Mouse (Mus musculus) layer of hippocampus, adult 9-11 months (tissue): ENCODE results near the gene Hoxc4.

Experiments
- DNase-seq: peaks from one replicate; pipeline ENCODE4 v3.0.0; 2022

The Hoxc4 gene

DNA sequence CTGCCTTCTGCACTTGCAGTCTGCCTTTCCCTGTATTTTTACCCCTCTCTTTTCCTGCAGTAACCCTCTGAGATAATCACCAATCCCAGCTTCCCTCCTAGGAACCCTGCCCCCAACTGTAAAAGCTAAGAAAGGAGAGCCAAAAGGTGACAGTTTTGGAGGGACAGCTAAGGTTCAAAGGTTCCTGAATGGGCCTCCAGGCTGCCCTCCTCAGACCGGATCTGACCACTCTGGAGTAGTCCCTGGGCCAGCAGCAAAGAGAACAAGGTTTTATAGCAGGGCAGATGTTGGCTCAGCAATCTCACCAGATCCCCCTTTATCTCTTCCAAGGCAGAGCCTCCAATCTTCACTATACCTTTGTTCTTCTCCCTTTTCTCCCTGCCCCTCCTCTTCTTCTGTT, 23.5 kb downstream of the Hoxc4 start:
- DNase-seq = no peak

GRCm38 (mm10) chr15:103051670-103052069, 32.9 kb downstream of the Hoxc4 start:
- DNase-seq = no peak

- no peak for DNase-seq
Measured at GRCm38 (mm10) chr15:103053210-103053609, 34.5 kb downstream of the Hoxc4 start.

- no peak for DNase-seq
Measured at GRCm38 (mm10) chr15:103056396-103056795, 37.7 kb downstream of the Hoxc4 start.

GRCm38 (mm10) chr15:103058715-103059114, 40.0 kb downstream of the Hoxc4 start:
- no peak for DNase-seq

GRCm38 (mm10) chr15:103059393-103059992, 40.8 kb downstream of the Hoxc4 start:
- DNase-seq = no peak

DNA sequence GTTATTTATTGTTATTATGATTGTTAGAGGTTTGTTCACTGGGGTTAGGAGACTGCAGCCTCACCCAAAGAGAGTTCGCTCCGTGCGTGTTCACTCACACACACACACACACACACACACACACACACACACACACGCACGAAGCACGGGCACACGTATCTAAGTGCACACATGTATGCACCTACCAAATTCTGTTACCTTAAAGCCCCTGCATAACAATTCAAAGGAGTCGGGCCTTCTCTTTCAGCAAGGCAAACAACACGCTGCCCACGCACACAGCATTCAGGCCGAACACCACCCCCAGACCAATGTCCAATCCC, 41.2 kb downstream of the Hoxc4 start:
- no peak for DNase-seq

GRCm38 (mm10) chr15:103060341-103061130, 41.8 kb downstream of the Hoxc4 start:
- DNase-seq = no peak

DNA sequence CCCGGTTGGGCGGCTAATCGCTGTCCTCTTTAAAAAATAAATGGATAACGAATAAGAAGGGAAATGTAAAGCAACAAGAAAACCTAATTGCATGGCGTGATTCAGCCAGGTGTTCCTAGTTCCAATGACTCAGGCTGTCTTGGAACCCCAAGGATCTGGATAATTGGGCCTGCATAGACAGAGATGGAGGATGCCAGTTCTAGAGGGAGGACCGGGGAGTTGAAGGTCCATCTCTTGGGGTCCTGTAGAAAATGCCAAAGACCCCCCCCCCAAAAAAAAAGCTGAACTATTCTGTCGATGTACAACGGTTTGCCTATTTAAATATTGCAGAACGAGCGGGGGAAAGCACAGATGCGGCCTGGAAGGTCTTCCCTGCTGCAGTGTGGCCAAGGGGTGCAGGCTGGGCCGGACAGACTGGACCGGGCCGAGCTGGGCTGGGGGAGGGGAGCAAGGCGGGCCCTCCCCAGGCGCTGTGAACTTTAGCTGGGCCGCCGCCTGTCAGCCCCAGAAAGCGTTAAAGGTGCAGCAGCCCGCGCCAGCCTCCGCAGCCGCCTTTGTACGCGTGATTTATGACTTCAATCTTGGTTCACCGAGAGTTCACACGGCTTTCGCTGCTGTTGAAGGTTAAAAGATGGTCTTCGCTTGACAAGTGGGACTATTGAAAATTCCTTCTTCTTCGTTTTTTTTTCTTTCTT, 42.5 kb downstream of the Hoxc4 start:
- DNase-seq = no peak

GRCm38 (mm10) chr15:103061988-103062387, 43.3 kb downstream of the Hoxc4 start:
- DNase-seq = no peak

DNA sequence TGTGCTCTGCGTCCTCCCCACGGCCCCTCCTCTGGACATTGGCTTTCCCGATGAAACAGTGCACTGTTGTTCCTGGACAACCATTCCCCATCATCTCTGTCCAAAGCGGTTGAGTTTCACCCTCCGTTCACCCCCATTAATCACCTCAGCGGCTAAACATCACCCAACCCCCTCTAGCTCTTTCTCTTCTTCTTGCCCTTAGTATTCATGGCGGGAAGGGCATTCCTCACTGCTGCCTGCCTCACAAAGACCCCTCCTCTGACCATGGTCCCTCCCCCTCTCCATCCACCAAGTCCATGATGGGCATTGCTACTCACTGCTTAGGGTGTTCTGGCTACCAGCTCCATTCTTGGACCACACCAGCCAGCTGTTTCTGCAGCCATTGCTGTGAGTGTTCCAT, 46.9 kb downstream of the Hoxc4 start:
- DNase-seq = no peak

DNA sequence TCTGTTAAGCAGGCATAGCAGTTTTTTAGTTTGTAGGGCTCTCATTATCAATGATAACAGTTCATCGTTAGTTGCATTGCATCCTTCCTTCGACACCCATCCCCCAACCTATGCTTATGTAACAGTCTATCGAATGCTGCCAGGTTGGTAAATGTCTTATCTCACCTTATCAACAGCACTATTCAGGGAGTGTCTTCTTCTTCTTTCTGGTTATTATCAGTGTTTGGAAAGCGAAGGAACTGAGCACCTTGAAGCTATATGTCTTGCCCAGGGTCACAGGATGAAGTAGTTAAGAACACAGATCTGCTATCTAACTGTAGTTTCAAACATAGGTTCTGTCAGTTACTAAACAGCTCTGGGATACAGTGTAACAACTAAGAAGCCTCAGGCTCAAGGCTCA, 49.0 kb downstream of the Hoxc4 start:
- no peak for DNase-seq

GRCm38 (mm10) chr15:103069173-103069572, 50.4 kb downstream of the Hoxc4 start:
- no peak for DNase-seq

GRCm38 (mm10) chr15:103071266-103071665, 52.5 kb downstream of the Hoxc4 start:
- DNase-seq = no peak

- no peak for DNase-seq
Measured at GRCm38 (mm10) chr15:103074663-103075415, 56.1 kb downstream of the Hoxc4 start.

GRCm38 (mm10) chr15:103077673-103078072, 58.9 kb downstream of the Hoxc4 start:
- no peak for DNase-seq

GRCm38 (mm10) chr15:103082622-103083021, 63.9 kb downstream of the Hoxc4 start:
- DNase-seq = no peak

- no peak for DNase-seq
Measured at GRCm38 (mm10) chr15:103083598-103083997, 64.9 kb downstream of the Hoxc4 start.

DNA sequence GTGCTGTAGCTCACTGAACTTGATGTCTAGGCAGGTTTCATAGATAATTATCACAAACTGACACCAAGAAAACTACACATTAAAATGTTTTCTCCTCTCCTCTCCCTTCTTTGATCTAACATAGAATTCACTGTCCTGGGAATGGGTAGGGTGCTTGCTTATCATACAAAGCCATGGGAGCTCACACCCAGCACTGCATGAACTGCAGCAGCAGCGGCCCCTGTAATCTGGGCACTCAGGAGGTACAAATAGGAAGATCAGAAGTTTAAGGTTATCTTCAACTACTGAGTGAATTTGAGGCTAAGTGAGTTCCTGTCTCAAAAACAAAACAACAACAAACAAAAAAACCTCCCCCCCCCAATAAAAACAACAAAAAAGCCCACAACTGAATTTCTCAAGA, 66.2 kb downstream of the Hoxc4 start:
- DNase-seq = no peak

DNA sequence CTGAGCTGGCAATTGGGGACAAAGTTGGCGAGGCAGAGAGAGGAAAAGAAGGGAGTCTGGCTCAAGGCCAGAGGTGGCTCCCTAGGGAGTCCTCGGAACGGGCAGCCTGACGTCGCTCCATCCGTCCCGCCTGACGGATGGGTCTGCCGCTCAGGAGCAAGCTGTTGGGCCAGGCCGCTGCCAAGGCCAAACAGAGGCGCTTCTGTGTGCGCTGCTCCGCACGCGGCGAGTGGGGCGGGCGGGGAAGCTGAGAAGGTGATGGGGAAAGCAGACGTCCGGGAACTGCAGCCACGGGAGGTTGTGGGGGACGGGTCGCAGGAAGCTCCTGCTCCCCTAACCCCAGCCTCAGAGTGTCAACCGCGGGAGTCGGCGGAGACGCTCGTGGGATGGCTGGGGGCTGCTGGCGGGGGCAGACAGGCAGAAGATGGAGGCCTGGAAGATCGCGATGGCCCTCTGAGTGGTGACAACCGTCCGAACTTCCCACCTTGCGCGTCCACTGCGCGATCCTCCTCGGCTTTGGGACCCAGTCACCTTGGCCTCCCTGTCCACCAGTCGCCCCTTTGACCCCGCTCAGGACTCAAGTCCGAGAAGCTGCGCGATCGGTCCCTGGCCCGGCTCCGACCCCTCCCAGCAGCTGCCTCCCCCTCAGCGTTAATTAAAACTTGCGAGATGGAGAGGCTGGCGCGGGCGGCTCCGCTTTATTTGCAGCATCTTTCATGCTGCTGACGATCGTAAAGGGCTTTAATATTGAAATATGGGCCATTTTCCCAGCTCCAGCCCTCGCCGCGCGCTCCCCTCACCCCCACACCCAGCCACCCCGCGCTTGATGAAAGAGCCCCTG, 67.3 kb downstream of the Hoxc4 start:
- DNase-seq = no peak
